Mouse (Mus musculus) lung, adult 2 months (tissue): ENCODE data around the gene Myo9b.

Experiments
- CTCF ChIP-seq: fragments of 200-500 bp; IDR thresholded peaks from 2 replicates; pipeline ENCODE4 v1.5.1; 2011; ENCODE audit warnings: mild to moderate bottlenecking, low read length, control low read depth; ENCODE audit not compliant: insufficient read depth
- POLR2A ChIP-seq: fragments of 200-500 bp; IDR thresholded peaks from 2 replicates; pipeline ENCODE4 v1.6.1; 2011; ENCODE audit warnings: low read depth, mild to moderate bottlenecking, control low read depth, low read length, borderline replicate concordance; ENCODE audit errors: extremely low read depth

DNA sequence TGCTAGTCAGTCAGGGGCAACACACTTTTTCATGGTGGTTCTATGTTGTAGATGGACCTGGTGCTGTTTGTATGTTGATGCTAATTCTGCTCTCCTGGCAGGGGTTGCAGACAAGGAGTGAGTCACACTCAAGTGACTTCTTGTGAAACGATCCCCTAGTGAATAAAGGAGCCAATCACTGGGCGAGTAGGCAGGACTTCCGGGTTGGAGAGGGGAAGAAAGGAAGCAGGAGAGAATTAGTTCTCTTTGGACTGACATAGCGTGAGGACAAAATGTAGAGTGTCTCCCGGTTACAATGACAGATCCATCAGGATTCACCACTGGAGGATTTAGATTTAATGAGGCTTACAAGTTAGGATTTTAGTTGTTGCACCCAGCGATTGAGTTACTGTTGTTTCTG is 37.9 kb downstream of the Myo9b start:
- TF ChIP-seq CTCF (no peak), POLR2A (no peak)
